Mouse (Mus musculus) CH12.LX (cell line): ENCODE data around the gene Cmas. TPM values are rescaled to one million over a fixed set of nuclear protein-coding genes. Genes with fewer than 3 reads are reported as not detected.

Experiments
- DNase-seq: peaks from one replicate; pipeline ENCODE4 v3.0.0-alpha.2; 2013; ENCODE audit errors: extremely low read depth
- H3K27ac ChIP-seq: 2 replicates; pipeline ENCODE4 v1.5.1; 2012; ENCODE audit warnings: low read depth, mild to moderate bottlenecking, control low read depth, moderate library complexity; ENCODE audit not compliant: insufficient read depth
- H3K27me3 ChIP-seq: replicated peaks from 2 replicates; pipeline ENCODE3; 2012; ENCODE audit warnings: inconsistent platforms
- H3K36me3 ChIP-seq, 2 experiments: replicated peaks in 1 of 2; 2 replicates each; pipeline versions ENCODE3 to v1.6.1; 2012; ENCODE audit warnings: inconsistent platforms in 1 of 2, low read length in 1 of 2, mild to moderate bottlenecking in 1 of 2, mixed read lengths in 1 of 2, moderate library complexity in 1 of 2; ENCODE audit not compliant: control insufficient read depth in 1 of 2, insufficient read depth in 1 of 2
- H3K4me1 ChIP-seq, 2 experiments: 2 replicates each; pipeline ENCODE4 v1.6.1; 2012; ENCODE audit warnings: inconsistent platforms in 1 of 2, moderate library complexity in 1 of 2; ENCODE audit not compliant: insufficient read depth in 2 of 2, control insufficient read depth in 1 of 2
- H3K4me2 ChIP-seq: 2 replicates; pipeline ENCODE4 v1.6.1; 2012; ENCODE audit warnings: low read depth, mild to moderate bottlenecking, control low read depth; ENCODE audit not compliant: poor library complexity, insufficient read depth, severe bottlenecking
- H3K4me3 ChIP-seq, 3 experiments: fragments of 150-350 bp in 1 of 3; sonication (generic) in 1 of 3; replicated peaks in 1 of 3; 2 replicates each; pipeline versions ENCODE3 to v1.5.1; 2011 to 2012; ENCODE audit warnings: low read depth in 2 of 3, low read length in 2 of 3, mild to moderate bottlenecking in 2 of 3, moderate library complexity in 2 of 3, control low read depth in 1 of 3, improper control_type of control experiment in 1 of 3, inconsistent platforms in 1 of 3, mixed read lengths in 1 of 3; ENCODE audit not compliant: poor library complexity in 1 of 3
- H3K79me2 ChIP-seq: replicated peaks from 2 replicates; pipeline ENCODE4 v1.6.1; 2012; ENCODE audit warnings: mild to moderate bottlenecking, moderate library complexity; ENCODE audit not compliant: control insufficient read depth, poor library complexity, insufficient read depth, severe bottlenecking; ENCODE audit errors: extremely low read depth
- H3K9ac ChIP-seq: 2 replicates; pipeline ENCODE4 v1.6.1; 2012; ENCODE audit warnings: low read depth, mild to moderate bottlenecking, control low read depth, moderate library complexity; ENCODE audit not compliant: insufficient read depth
- H3K9me3 ChIP-seq: replicated peaks from 2 replicates; pipeline ENCODE3; 2012; ENCODE audit warnings: low read length, inconsistent platforms, mixed read lengths
- BHLHE40 ChIP-seq: IDR thresholded peaks from 2 replicates; pipeline ENCODE4 v1.6.1; 2011; ENCODE audit warnings: mild to moderate bottlenecking, low read depth, low read length, improper control_type of control experiment
- CHD2 ChIP-seq: IDR thresholded peaks from 2 replicates; pipeline ENCODE4 v1.6.1; 2011; ENCODE audit warnings: low read length, improper control_type of control experiment
- CTCF ChIP-seq, 2 experiments: IDR thresholded peaks in 1 of 2; conservative IDR thresholded peaks in 1 of 2; 2 replicates each; pipeline ENCODE4 v1.5.1; 2011 to 2012; ENCODE audit warnings: low read depth in 2 of 2, low read length in 2 of 2, improper control_type of control experiment in 1 of 2, inconsistent platforms in 1 of 2, mild to moderate bottlenecking in 1 of 2, moderate library complexity in 1 of 2
- E2F4 ChIP-seq: IDR thresholded peaks from 2 replicates; pipeline ENCODE4 v1.6.1; 2011; ENCODE audit warnings: low read depth, low read length, improper control_type of control experiment; ENCODE audit not compliant: insufficient replicate concordance
- EP300 ChIP-seq: IDR thresholded peaks from 2 replicates; pipeline ENCODE4 v1.6.1; 2011; ENCODE audit warnings: low read length, improper control_type of control experiment
- ETS1 ChIP-seq: conservative IDR thresholded peaks from 2 replicates; pipeline ENCODE4 v1.6.1; 2012; ENCODE audit warnings: low read depth, mild to moderate bottlenecking, inconsistent platforms, low read length, improper control_type of control experiment, moderate library complexity
- HCFC1 ChIP-seq: IDR thresholded peaks from 2 replicates; pipeline ENCODE4 v1.6.1; 2012; ENCODE audit warnings: low read depth, mild to moderate bottlenecking, inconsistent platforms, low read length, improper control_type of control experiment
- IRF4 ChIP-seq: IDR thresholded peaks from 2 replicates; pipeline ENCODE4 v1.6.1; 2014; ENCODE audit warnings: low read depth, mild to moderate bottlenecking, inconsistent platforms, low read length, improper control_type of control experiment
- JUND ChIP-seq: conservative IDR thresholded peaks from 2 replicates; pipeline ENCODE4 v1.6.1; 2011; ENCODE audit warnings: low read depth, low read length, improper control_type of control experiment
- MAFK ChIP-seq: IDR thresholded peaks from 2 replicates; pipeline ENCODE4 v1.6.1; 2011; ENCODE audit warnings: low read length, improper control_type of control experiment; ENCODE audit not compliant: insufficient replicate concordance
- MAZ ChIP-seq: IDR thresholded peaks from 2 replicates; pipeline ENCODE4 v1.6.1; 2012; ENCODE audit warnings: low read depth, mild to moderate bottlenecking, inconsistent platforms, low read length, improper control_type of control experiment, moderate library complexity
- MEF2A ChIP-seq: IDR thresholded peaks from 2 replicates; pipeline ENCODE4 v1.6.1; 2014; ENCODE audit warnings: low read depth, mild to moderate bottlenecking, inconsistent platforms, low read length, improper control_type of control experiment, borderline replicate concordance
- MXI1 ChIP-seq: IDR thresholded peaks from 2 replicates; pipeline ENCODE4 v1.6.1; 2011; ENCODE audit warnings: mild to moderate bottlenecking, low read depth, low read length, improper control_type of control experiment
- MYC ChIP-seq: IDR thresholded peaks from 2 replicates; pipeline ENCODE4 v1.6.1; 2011; ENCODE audit warnings: low read depth, mild to moderate bottlenecking, improper control_type of control experiment, low read length
- NELFE ChIP-seq: IDR thresholded peaks from 2 replicates; pipeline ENCODE4 v1.6.1; 2011; ENCODE audit warnings: low read depth, low read length, improper control_type of control experiment
- NRF1 ChIP-seq: IDR thresholded peaks from 2 replicates; pipeline ENCODE4 v1.6.1; 2014; ENCODE audit warnings: low read depth, mild to moderate bottlenecking, inconsistent platforms, low read length, improper control_type of control experiment, moderate library complexity
- PAX5 ChIP-seq: IDR thresholded peaks from 2 replicates; pipeline ENCODE4 v1.6.1; 2012; ENCODE audit warnings: low read length, inconsistent platforms, mixed read lengths
- POLR2AphosphoS2 ChIP-seq: IDR thresholded peaks from 2 replicates; pipeline ENCODE4 v1.6.1; 2011; ENCODE audit warnings: low read depth, low read length, improper control_type of control experiment
- RAD21 ChIP-seq: IDR thresholded peaks from 2 replicates; pipeline ENCODE4 v1.6.1; 2011; ENCODE audit warnings: low read depth, mild to moderate bottlenecking, low read length, improper control_type of control experiment, moderate library complexity
- SIN3A ChIP-seq: IDR thresholded peaks from 2 replicates; pipeline ENCODE4 v1.6.1; 2012; ENCODE audit warnings: low read length, improper control_type of control experiment, inconsistent platforms
- TBP ChIP-seq: conservative IDR thresholded peaks from 2 replicates; pipeline ENCODE4 v1.6.1; 2011; ENCODE audit warnings: low read depth, low read length, improper control_type of control experiment
- TCF12 ChIP-seq: IDR thresholded peaks from 2 replicates; pipeline ENCODE4 v1.6.1; 2014; ENCODE audit warnings: low read depth, mild to moderate bottlenecking, inconsistent platforms, low read length, improper control_type of control experiment
- UBTF ChIP-seq: IDR thresholded peaks from 2 replicates; pipeline ENCODE4 v1.6.1; 2012; ENCODE audit warnings: low read depth, mild to moderate bottlenecking, inconsistent platforms, low read length, improper control_type of control experiment, moderate library complexity
- USF1 ChIP-seq: IDR thresholded peaks from 2 replicates; pipeline ENCODE4 v1.6.1; 2014; ENCODE audit warnings: low read depth, mild to moderate bottlenecking, inconsistent platforms, low read length, improper control_type of control experiment
- USF2 ChIP-seq: conservative IDR thresholded peaks from 2 replicates; pipeline ENCODE4 v1.6.1; 2011; ENCODE audit warnings: low read depth, low read length, improper control_type of control experiment
- ZC3H11A ChIP-seq: IDR thresholded peaks from 2 replicates; pipeline ENCODE4 v1.6.1; 2012; ENCODE audit warnings: low read depth, mild to moderate bottlenecking, inconsistent platforms, low read length, improper control_type of control experiment
- ZKSCAN1 ChIP-seq: IDR thresholded peaks from 2 replicates; pipeline ENCODE4 v1.6.1; 2012; ENCODE audit warnings: low read depth, inconsistent platforms, low read length, improper control_type of control experiment, borderline replicate concordance
- ZMIZ1 ChIP-seq: IDR thresholded peaks from 2 replicates; pipeline ENCODE4 v1.6.1; 2012; ENCODE audit warnings: low read depth, mild to moderate bottlenecking, inconsistent platforms, low read length, improper control_type of control experiment
- ZNF384 ChIP-seq: IDR thresholded peaks from 2 replicates; pipeline ENCODE4 v1.6.1; 2012; ENCODE audit warnings: low read depth, low read length, improper control_type of control experiment, inconsistent platforms
- dilution Hi-C: fragments of 300-500 bp; cut with MboI; formaldehyde crosslinking; loops from 2 replicates; pipeline ENCODE4 v1.14.3; 2020; ENCODE audit warnings: low sequenced_read_pairs; ENCODE audit not compliant: extremely low pct_unique_long_range_greater_than_20kb, extremely low pct_ligation_motif_present
- in situ Hi-C: fragments of 300-500 bp; cut with MboI; formaldehyde crosslinking; loops from 3 replicates; pipeline ENCODE4 v1.14.3; 2019; ENCODE audit warnings: low sequenced_read_pairs, low pct_ligation_motif_present, low pct_unique_long_range_greater_than_20kb, mixed read lengths
- polyA plus RNA-seq: library from polyadenylated mRNA; unstranded; fragments of >175 nt; gene quantifications from 2 replicates; pipeline ENCODE4 v1.2.1, GENCODE M21; 2012; ENCODE audit warnings: low read depth; ENCODE audit not compliant: insufficient read length
- total RNA-seq, 2 experiments: library from RNA; depleted of rRNA; stranded (reverse); fragments of 300-350 nt in 1 of 2; fragments of >200 nt in 1 of 2; gene quantifications; 2 replicates each; pipeline ENCODE4 v1.2.3; 2012 to 2014

The Cmas gene
- total and polyA plus RNA-seq, 3 experiments: 39.5 to 63.9 (median 62.4) TPM

- H3K27ac ChIP-seq: no peak overlapping the region
- H3K9ac ChIP-seq: peak overlapping the region; percentile 75
- no peak for DNase-seq
- peaks cover 22% of the 10 kb centered on the region for H3K27me3 ChIP-seq
- peak overlapping the region; percentile 87 for H3K4me2 ChIP-seq
- peaks cover 4% of the 10 kb centered on the region for H3K79me2 ChIP-seq
- H3K4me3 ChIP-seq: peak overlapping the region; percentile 39 to 80 (median 66)
- H3K9me3 ChIP-seq: no peaks in the 10 kb centered on the region
- no peak for TF ChIP-seq CTCF (conservative IDR thresholded peaks at IDR 0.05 in 1 of 2, IDR thresholded peaks at IDR 0.05 in 1 of 2; ENCODE audit: low read depth in 2 of 2, low read length in 2 of 2)
- TF ChIP-seq BHLHE40: no peak
- TF ChIP-seq SIN3A: no peak
- no peak for TF ChIP-seq JUND
- TF ChIP-seq ETS1: no peak
- TF ChIP-seq POLR2AphosphoS2: no peak
- TF ChIP-seq MEF2A: no peak
- TF ChIP-seq ZC3H11A: no peak
- no peak for TF ChIP-seq CHD2
- no peak for TF ChIP-seq PAX5
- no peak for TF ChIP-seq EP300
- no peak for TF ChIP-seq ZNF384
- no peak for TF ChIP-seq NRF1
- no peak for TF ChIP-seq USF2
- no peak for TF ChIP-seq USF1
- TF ChIP-seq E2F4: no peak
- no peak for TF ChIP-seq IRF4
- TF ChIP-seq, all 38 proteins: peak for 0
- in situ Hi-C loops (no loop called here), dilution Hi-C loops (no loop called here)
- Histone ChIP-seq H3K4me1 (peaks cover 0 to 23% of the 10 kb centered on the region in 2 experiments; a peak in 3 of 4 replicates), H3K36me3 (peaks cover 11 to 47% of the 10 kb centered on the region in 2 experiments)
Measured at GRCm38 (mm10) chr6:142757976-142758375, 1.5 kb downstream of the Cmas start.

DNA sequence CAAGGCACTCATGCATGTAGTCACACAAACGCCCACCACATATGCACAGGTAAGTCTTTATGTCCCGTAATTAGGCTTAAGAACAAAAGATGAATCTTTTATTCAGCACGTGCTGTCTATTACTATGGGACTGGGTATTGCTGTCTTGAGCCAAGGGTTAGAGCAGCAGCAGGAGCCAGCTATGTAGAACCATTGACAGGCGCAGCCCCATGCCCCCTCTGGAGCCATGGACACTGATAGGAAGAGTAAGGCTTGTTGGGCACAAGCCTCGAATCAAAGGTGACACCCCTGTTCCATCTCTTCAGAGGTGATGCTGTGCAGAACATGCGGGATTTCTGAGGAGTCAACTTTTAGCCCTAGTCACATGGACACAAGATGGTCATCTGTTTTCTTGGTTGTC lies 2.1 kb downstream of the Cmas start:
- Histone ChIP-seq H3K4me2 (no peak overlapping the region), H3K79me2 (peaks cover 4% of the 10 kb centered on the region), H3K4me3 (no peak overlapping the region), H3K9me3 (no peaks in the 10 kb centered on the region), H3K4me1 (peaks cover 0 to 20% of the 10 kb centered on the region in 2 experiments; a peak in 3 of 4 replicates), H3K9ac (no peak overlapping the region), H3K27ac (no peak overlapping the region), H3K36me3 (peaks cover 11 to 51% of the 10 kb centered on the region in 2 experiments), H3K27me3 (peaks cover 20% of the 10 kb centered on the region)
- TF ChIP-seq TBP (no peak), MAFK (no peak), EP300 (no peak), POLR2AphosphoS2 (no peak), NRF1 (no peak), TCF12 (no peak), SIN3A (no peak), UBTF (no peak), MXI1 (no peak), ZMIZ1 (no peak), RAD21 (no peak), BHLHE40 (no peak), PAX5 (no peak), MAZ (no peak), MYC (no peak), NELFE (no peak), USF2 (no peak), ZKSCAN1 (no peak), HCFC1 (no peak), ZNF384 (no peak)
- no peak for DNase-seq
- dilution Hi-C loops (no loop called here), in situ Hi-C loops (no loop called here)
